Mouse (Mus musculus) G1E (cell line): ENCODE results near the gene Hist1h2bc.

Source experiments
- CTCF ChIP-seq: IDR thresholded peaks from 2 replicates; pipeline ENCODE4 v1.5.1; 2012; ENCODE audit warnings: low read depth, low read length, inconsistent platforms, mixed read lengths
- GATA1 ChIP-seq: IDR thresholded peaks from 2 replicates; pipeline ENCODE4 v1.6.1; 2012; ENCODE audit warnings: borderline replicate concordance, low read length, inconsistent platforms, mixed read lengths
- TAL1 ChIP-seq: conservative IDR thresholded peaks from 2 replicates; pipeline ENCODE4 v1.6.1; 2012; ENCODE audit warnings: low read depth, low read length, inconsistent platforms, mixed read lengths

GRCm38 (mm10) chr13:23740910-23741309, 56.9 kb downstream of the Hist1h2bc start:
- no peak for TF ChIP-seq CTCF
- no peak for TF ChIP-seq GATA1
- no peak for TF ChIP-seq TAL1
